Mouse (Mus musculus) central nervous system, embryonic 14 days (tissue): ENCODE measurements around the gene Rgs4. TPM values are rescaled to one million over a fixed set of nuclear protein-coding genes. Genes with fewer than 3 reads are reported as not detected.

Experiments
- polyA plus RNA-seq: library from polyadenylated mRNA; depleted of rRNA; stranded (reverse); fragments of >200 nt; gene quantifications from 2 replicates; pipeline ENCODE4 v1.2.3, GENCODE M21; 2012; rRNA removed

Rgs4 gene
- polyA plus RNA-seq, result 23.1 and 24.1 TPM in 2 replicates

GRCm38 (mm10) chr1:169747473-169747872 lies at the start of gene Rgs4:
Rgs4 (minus strand) TSS chr1:169747642.

Other genes starting within 250 kb of the Rgs4 start
- 20.4 and 26.2 TPM in 2 replicates for gene Nuf2, start 216.2 kb downstream of the Rgs4 start, polyA plus RNA-seq
- 25.3 and 30.7 TPM in 2 replicates for gene Rgs5, start 92.1 kb downstream of the Rgs4 start, polyA plus RNA-seq
- gene Ccdc190, start 181.0 kb upstream of the Rgs4 start, polyA plus RNA-seq, result 6.4 and 6.8 TPM in 2 replicates
- 12.4 and 12.9 TPM in 2 replicates for gene Hsd17b7, start 221.6 kb upstream of the Rgs4 start, polyA plus RNA-seq